Comparison of ENCODE assay signal across 8 mouse cellular contexts in the genomic region with DNA sequence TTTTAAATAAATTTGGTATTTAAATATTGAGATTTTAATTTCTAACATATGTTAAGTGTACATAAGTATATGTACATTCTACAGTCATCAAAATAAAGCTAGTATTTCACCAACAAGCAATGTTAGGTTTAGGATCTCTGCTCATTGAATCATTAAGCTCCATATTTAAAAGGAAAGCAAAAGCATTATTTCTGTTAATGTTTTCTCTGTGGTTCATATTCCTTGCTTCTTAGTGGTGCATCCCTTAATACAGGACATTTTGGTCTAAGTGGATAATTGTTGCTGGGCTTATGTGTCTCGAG. TPM values are rescaled to one million over a fixed set of nuclear protein-coding genes. Genes with fewer than 3 reads are reported as not detected.
DNase-seq lines count a peak whose midpoint lies in the region; ATAC-seq and TF ChIP-seq lines count a peak whose summit lies in the region.

No protein-coding gene starts in this region.

- WGBS in intestine, embryonic 14.5 days: 87% methylated on average over 1 of the region's 1 CpGs
- WGBS in intestine, embryonic 16.5 days: 76% methylated on average over 1 of the region's 1 CpGs
- WGBS in forebrain, embryonic 16.5 days: 94% methylated on average over 1 of the region's 1 CpGs
- 42% methylated on average over 1 of the region's 1 CpGs for WGBS in liver, embryonic 14.5 days (ENCODE audit: insufficient replicate concordance)

- no peak for TF ChIP-seq CTCF in G1E (IDR thresholded peaks at IDR 0.05; ENCODE audit: low read depth, low read length)
- TF ChIP-seq CTCF in liver, embryonic 14.5 days (IDR thresholded peaks at IDR 0.05; ENCODE audit: low read depth): no peak

- no peak for TF ChIP-seq EP300 in liver, embryonic 14.5 days (IDR thresholded peaks at IDR 0.05; ENCODE audit: low read depth)

- no peak overlapping the region for H3K27ac ChIP-seq in intestine, embryonic 14.5 days (ENCODE audit: low read depth)
- H3K27ac ChIP-seq in intestine, embryonic 16.5 days (ENCODE audit: low read length): no peak overlapping the region
- no peak overlapping the region for H3K27ac ChIP-seq in forebrain, embryonic 16.5 days (ENCODE audit: low read length)
- H3K27ac ChIP-seq in liver, embryonic 14.5 days: no peak overlapping the region

- no peaks in the 10 kb centered on the region for H3K36me3 ChIP-seq in intestine, embryonic 14.5 days (ENCODE audit: control insufficient read depth, insufficient read depth, low read length)
- no peaks in the 10 kb centered on the region for H3K36me3 ChIP-seq in intestine, embryonic 16.5 days (ENCODE audit: control insufficient read depth, insufficient read depth, low read length)
- H3K36me3 ChIP-seq in G1E (replicated peaks): peaks cover 17% of the 10 kb centered on the region
- no peaks in the 10 kb centered on the region for H3K36me3 ChIP-seq in forebrain, embryonic 16.5 days (ENCODE audit: control insufficient read depth, insufficient read depth)
- H3K36me3 ChIP-seq in liver, embryonic 14.5 days (replicated peaks; ENCODE audit: control insufficient read depth, insufficient read depth, low read depth): peaks cover 2% of the 10 kb centered on the region; the same call in 1 of the 2 replicates

- H3K9ac ChIP-seq in intestine, embryonic 14.5 days (ENCODE audit: low read length): no peak overlapping the region
- H3K9ac ChIP-seq in intestine, embryonic 16.5 days (ENCODE audit: low read depth, low read length): no peak overlapping the region
- no peak overlapping the region for H3K9ac ChIP-seq in forebrain, embryonic 16.5 days (replicated peaks; ENCODE audit: low read depth, low read length)
- no peak overlapping the region for H3K9ac ChIP-seq in liver, embryonic 14.5 days (replicated peaks)

- no peaks in the 10 kb centered on the region for H3K27me3 ChIP-seq in intestine, embryonic 14.5 days (replicated peaks; ENCODE audit: control insufficient read depth, insufficient read depth, low read length)
- no peaks in the 10 kb centered on the region for H3K27me3 ChIP-seq in intestine, embryonic 16.5 days (replicated peaks; ENCODE audit: control insufficient read depth, insufficient read depth, low read length)
- H3K27me3 ChIP-seq in G1E (ENCODE audit: insufficient read depth, low read length): no peaks in the 10 kb centered on the region
- no peaks in the 10 kb centered on the region for H3K27me3 ChIP-seq in forebrain, embryonic 16.5 days (replicated peaks; ENCODE audit: control insufficient read depth, insufficient read depth, low read length)
- no peaks in the 10 kb centered on the region for H3K27me3 ChIP-seq in liver, embryonic 14.5 days (ENCODE audit: control insufficient read depth, insufficient read depth, low read length)

- peaks cover 9% of the 10 kb centered on the region; the same call in 1 of the 2 replicates for H3K4me1 ChIP-seq in intestine, embryonic 14.5 days (replicated peaks; ENCODE audit: control insufficient read depth, insufficient read depth, low read length)
- H3K4me1 ChIP-seq in intestine, embryonic 16.5 days (ENCODE audit: control insufficient read depth, insufficient read depth, low read length): peaks cover 13% of the 10 kb centered on the region
- peaks cover 32% of the 10 kb centered on the region for H3K4me1 ChIP-seq in G1E (ENCODE audit: insufficient read depth, low read depth, low read length)
- peaks cover 16% of the 10 kb centered on the region for H3K4me1 ChIP-seq in forebrain, embryonic 16.5 days (replicated peaks; ENCODE audit: control insufficient read depth, insufficient read depth, low read length)
- H3K4me1 ChIP-seq in liver, embryonic 14.5 days (replicated peaks; ENCODE audit: control insufficient read depth in 2 of 2, insufficient read depth in 2 of 2, low read length in 1 of 2): peaks cover 7 to 18% of the 10 kb centered on the region in 2 experiments; a peak in 3 of 4 replicates

- peak overlapping the region; percentile 41 for H3K4me2 ChIP-seq in intestine, embryonic 14.5 days (ENCODE audit: low read length)
- no peak overlapping the region; the same call in 1 of the 2 replicates for H3K4me2 ChIP-seq in intestine, embryonic 16.5 days (ENCODE audit: low read depth, low read length)
- H3K4me2 ChIP-seq in forebrain, embryonic 16.5 days (ENCODE audit: low read length): peak overlapping the region; percentile 42
- H3K4me2 ChIP-seq in liver, embryonic 14.5 days (ENCODE audit: low read depth): peak overlapping the region; percentile 90

- H3K9me3 ChIP-seq in intestine, embryonic 14.5 days (ENCODE audit: control insufficient read depth, low read length): no peaks in the 10 kb centered on the region
- H3K9me3 ChIP-seq in intestine, embryonic 16.5 days (ENCODE audit: control insufficient read depth, low read length): no peaks in the 10 kb centered on the region
- H3K9me3 ChIP-seq in G1E (replicated peaks): no peaks in the 10 kb centered on the region
- no peaks in the 10 kb centered on the region for H3K9me3 ChIP-seq in forebrain, embryonic 16.5 days (ENCODE audit: control insufficient read depth, low read length)
- no peaks in the 10 kb centered on the region for H3K9me3 ChIP-seq in liver, embryonic 14.5 days (ENCODE audit: control insufficient read depth, low read length)

- no peak overlapping the region for H3K4me3 ChIP-seq in intestine, embryonic 14.5 days (ENCODE audit: low read depth, low read length)
- no peak overlapping the region for H3K4me3 ChIP-seq in intestine, embryonic 16.5 days (ENCODE audit: low read length)
- H3K4me3 ChIP-seq in G1E (ENCODE audit: low read depth, low read length): peak overlapping the region; percentile 78; the same call in 1 of the 2 replicates
- H3K4me3 ChIP-seq in forebrain, embryonic 16.5 days (replicated peaks; ENCODE audit: low read length): no peak overlapping the region
- H3K4me3 ChIP-seq in liver, embryonic 14.5 days (ENCODE audit: insufficient read depth in 1 of 2, low read depth in 2 of 2, low read length in 2 of 2): no peak overlapping the region

- ATAC-seq in intestine, embryonic 14.5 days (replicated peaks; ENCODE audit: low FRiP score, low TSS enrichment, low read depth): no peak
- ATAC-seq in intestine, embryonic 16.5 days: no peak
- no peak for ATAC-seq in G1E (ENCODE audit: extremely low read depth, insufficient number of reproducible peaks, low FRiP score, poor library complexity, severe bottlenecking)
- ATAC-seq in forebrain, embryonic 16.5 days: no peak
- no peak for ATAC-seq in liver, embryonic 14.5 days (ENCODE audit: insufficient read depth)
- no peak for ATAC-seq in granulocyte monocyte progenitor cell, adult 5-6 weeks (replicated peaks; ENCODE audit: poor library complexity, severe bottlenecking)

- DNase-seq in intestine, embryonic 14.5 days (ENCODE audit: low spot score): no peak
- no peak for DNase-seq in G1E (ENCODE audit: low spot score)
- no peak for DNase-seq in liver, embryonic 14.5 days (ENCODE audit: low read depth in 3 of 3, low spot score in 3 of 3)
- no peak for DNase-seq in ovary, postnatal 36 days (ENCODE audit: low spot score)
- no peak for DNase-seq in frontal cortex, postnatal 10 days (ENCODE audit: low spot score in 2 of 2)

RNA-seq across cellular contexts. Expression of gene Med15, which starts 9.4 kb away (rescaled TPM):
- 41.5 and 45.7 TPM in 2 replicates for polyA plus RNA-seq in intestine, embryonic 14.5 days (2014; fragmentation: Nextera tagmentation; extraction: Ambion mirVana)
- polyA plus RNA-seq in intestine, embryonic 16.5 days (2015; fragmentation: Nextera tagmentation; extraction: Ambion mirVana): 43.9 and 47.9 TPM in 2 replicates
- total RNA-seq in G1E (2014; fragmentation: Nextera tagmentation) (80.8 and 97.0 TPM in 2 replicates), G1E (2017) (20.3 and 23.4 TPM in 2 replicates)
- polyA plus RNA-seq in G1E (2012): 221 and 227 TPM in 2 replicates
- 41.9 and 50.1 TPM in 2 replicates for polyA plus RNA-seq in forebrain, embryonic 16.5 days (2015; fragmentation: Nextera tagmentation; extraction: Ambion mirVana)
- 18.0 and 20.6 TPM in 2 replicates for polyA plus RNA-seq in liver, embryonic 14.5 days (2012; rRNA removed)
- 11.4 and 14.8 TPM in 2 replicates for polyA plus RNA-seq in liver, embryonic 14.5 days (2014; fragmentation: Nextera tagmentation; extraction: Ambion mirVana)
- 59.4 and 61.7 TPM in 2 replicates for total RNA-seq in granulocyte monocyte progenitor cell, adult 5-6 weeks (2014; fragmentation: Nextera tagmentation)
- 21.3 and 23.7 TPM in 2 replicates for total RNA-seq in granulocyte monocyte progenitor cell, adult 5-6 weeks (2017)

RNA-seq across cellular contexts. Expression of gene Klhl22, which starts 36.1 kb away (rescaled TPM):
- 66.5 and 70.8 TPM in 2 replicates for polyA plus RNA-seq in intestine, embryonic 14.5 days (2014; fragmentation: Nextera tagmentation; extraction: Ambion mirVana)
- polyA plus RNA-seq in intestine, embryonic 16.5 days (2015; fragmentation: Nextera tagmentation; extraction: Ambion mirVana): 56.5 and 59.2 TPM in 2 replicates
- total RNA-seq in G1E (2014; fragmentation: Nextera tagmentation): not detected in 2 replicates
- 0.06 and 2.1 TPM in 2 replicates for total RNA-seq in G1E (2017)
- polyA plus RNA-seq in G1E (2012): not detected in 2 replicates
- polyA plus RNA-seq in forebrain, embryonic 16.5 days (2015; fragmentation: Nextera tagmentation; extraction: Ambion mirVana): 76.1 and 89.5 TPM in 2 replicates
- polyA plus RNA-seq in liver, embryonic 14.5 days (2012; rRNA removed): 13.1 and 14.0 TPM in 2 replicates
- 10.8 and 11.6 TPM in 2 replicates for polyA plus RNA-seq in liver, embryonic 14.5 days (2014; fragmentation: Nextera tagmentation; extraction: Ambion mirVana)
- 16.7 and 20.1 TPM in 2 replicates for total RNA-seq in granulocyte monocyte progenitor cell, adult 5-6 weeks (2014; fragmentation: Nextera tagmentation)
- 13.2 and 24.6 TPM in 2 replicates for total RNA-seq in granulocyte monocyte progenitor cell, adult 5-6 weeks (2017)

Comparison
In these comparisons a context has a peak if more than half of its experiments do, and no peak if none do; other contexts are left out.
1. RNA of gene Klhl22, which starts 36.1 kb away (polyA plus RNA-seq): 76.1 to 89.5 TPM in forebrain, embryonic 16.5 days, 66.5 to 70.8 TPM in intestine, embryonic 14.5 days, 56.5 to 59.2 TPM in intestine, embryonic 16.5 days and 10.8 to 14.0 TPM in liver, embryonic 14.5 days; not detected in G1E; every median in the first group is over 10 times any median in the second.